Comparison of ENCODE assay signal across 13 mouse cellular contexts in the genomic region with DNA sequence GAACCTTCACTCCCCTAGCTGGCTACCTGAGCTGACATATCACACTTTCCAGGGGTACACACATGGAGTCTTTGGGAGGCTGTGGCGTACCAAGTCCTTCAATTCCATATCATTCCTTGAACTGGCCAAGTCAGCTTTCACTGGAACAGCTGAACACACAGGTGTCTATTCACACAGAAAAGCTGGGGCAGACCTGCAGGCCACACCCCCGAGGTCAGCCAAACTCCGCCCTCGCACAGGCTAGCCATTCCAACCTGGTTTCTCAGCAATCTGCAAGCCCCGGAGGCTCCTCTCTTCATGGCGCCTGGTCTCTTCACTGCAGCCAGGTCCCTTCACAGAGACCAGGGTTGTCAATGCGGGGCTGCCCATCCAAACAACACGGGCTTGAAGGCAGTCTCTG.
DNase-seq lines count a peak whose midpoint lies in the region; ATAC-seq and TF ChIP-seq lines count a peak whose summit lies in the region.
"Had no signal": no experiment of that assay in that cellular context is flagged by ENCODE, and none has a peak within 500 bp of the region (broad histone marks: within the 10 kb centered on the region; RNA-seq: fewer than 3 reads in every experiment).

No protein-coding gene starts in this region.

- no peak overlapping the region for H3K4me3 ChIP-seq in heart, postnatal 0 days (ENCODE audit: low read depth, low read length)
- H3K4me3 ChIP-seq in stomach, embryonic 14.5 days (ENCODE audit: low read depth, low read length), result no peak overlapping the region
- H3K4me3 ChIP-seq: erythroblast, embryonic 14.5 days; forebrain, embryonic 15.5 days; neural tube, embryonic 13.5 days had no signal

- WGBS in heart, postnatal 0 days, result 64% methylated on average over 8 of the region's 8 CpGs
- WGBS in stomach, embryonic 14.5 days, result 39% methylated on average over 8 of the region's 8 CpGs

- intact Hi-C loops in heart, postnatal 10 days (cut with DNase I), result loop anchor here (5.0 kb wide), 1 partner anchor 114 kb away; no protein-coding TSS in a partner anchor

- no peak overlapping the region for H3K4me2 ChIP-seq in heart, postnatal 0 days (ENCODE audit: low read depth, low read length)
- H3K4me2 ChIP-seq in stomach, embryonic 14.5 days (replicated peaks; ENCODE audit: low read depth, low read length), result no peak overlapping the region
- H3K4me2 ChIP-seq: forebrain, embryonic 15.5 days; neural tube, embryonic 13.5 days had no signal

- H3K36me3 ChIP-seq in heart, postnatal 0 days (replicated peaks; ENCODE audit: control insufficient read depth, insufficient read depth, low read length), result no peaks in the 10 kb centered on the region
- no peaks in the 10 kb centered on the region for H3K36me3 ChIP-seq in stomach, embryonic 14.5 days (ENCODE audit: control insufficient read depth, insufficient read depth, low read length)
- H3K36me3 ChIP-seq: forebrain, embryonic 15.5 days; neural tube, embryonic 13.5 days had no signal

- H3K27ac ChIP-seq in heart, postnatal 0 days (ENCODE audit: low read depth), result peak overlapping the region; percentile 79
- no peak overlapping the region for H3K27ac ChIP-seq in stomach, embryonic 14.5 days (ENCODE audit: low read length)
- H3K27ac ChIP-seq: hindbrain, postnatal 0 days; liver, embryonic 14.5 days had no signal

- H3K9me3 ChIP-seq in heart, postnatal 0 days (replicated peaks; ENCODE audit: control insufficient read depth, low read length), result no peaks in the 10 kb centered on the region
- H3K9me3 ChIP-seq in stomach, embryonic 14.5 days (ENCODE audit: control insufficient read depth, low read depth, low read length), result no peaks in the 10 kb centered on the region
- H3K9me3 ChIP-seq: forebrain, embryonic 15.5 days; neural tube, embryonic 13.5 days had no signal

- no peak for ATAC-seq in heart, postnatal 0 days (ENCODE audit: insufficient read depth, low read depth)
- 0 out of 2 replicates have a peak, but pooled peaks have one; percentile 42 for ATAC-seq in stomach, embryonic 14.5 days (ENCODE audit: insufficient number of reproducible peaks, insufficient read depth, low FRiP score, low read depth)

- no peak for TF ChIP-seq EP300 in heart, postnatal 0 days (IDR thresholded peaks at IDR 0.05; ENCODE audit: low read depth)

- H3K27me3 ChIP-seq in heart, postnatal 0 days (ENCODE audit: control insufficient read depth, insufficient read depth, low read length), result 0 out of 2 replicates have a peak, but pooled peaks cover 6% of the 10 kb centered on the region
- no peaks in the 10 kb centered on the region for H3K27me3 ChIP-seq in stomach, embryonic 14.5 days (ENCODE audit: control insufficient read depth, insufficient read depth, low read length)
- H3K27me3 ChIP-seq: forebrain, embryonic 15.5 days had no signal

- H3K9ac ChIP-seq in heart, postnatal 0 days (replicated peaks; ENCODE audit: low read depth, low read length), result no peak overlapping the region
- H3K9ac ChIP-seq in stomach, embryonic 14.5 days (replicated peaks; ENCODE audit: low read depth, low read length), result no peak overlapping the region
- H3K9ac ChIP-seq: forebrain, embryonic 15.5 days; liver, embryonic 14.5 days; neural tube, embryonic 13.5 days had no signal

- peaks cover 18% of the 10 kb centered on the region for H3K4me1 ChIP-seq in heart, postnatal 0 days (ENCODE audit: control insufficient read depth, insufficient read depth)
- H3K4me1 ChIP-seq in stomach, embryonic 14.5 days (ENCODE audit: control insufficient read depth, insufficient read depth, low read length), result peaks cover 8% of the 10 kb centered on the region; the same call in 1 of the 2 replicates

- peak; percentile 75 for DNase-seq in heart, adult 11 months
- no peak for DNase-seq in heart, postnatal 10 days
- DNase-seq in heart, postnatal 0 days (ENCODE audit: low spot score), result no peak
- DNase-seq in heart, adult 8-10 months (ENCODE audit: low spot score), result no peak
- DNase-seq in R1 (ENCODE audit: low read depth, low spot score), result peak; percentile 20
- no peak for DNase-seq in frontal cortex, postnatal 25 days (ENCODE audit: low spot score in 2 of 2)
- DNase-seq: thymus, adult 18-20 months had no signal

- TF ChIP-seq CTCF in heart, postnatal 0 days (IDR thresholded peaks at IDR 0.05; ENCODE audit: low read depth), result no peak

Comparison
In these comparisons a context has a peak if more than half of its experiments do, and no peak if none do; other contexts are left out.
1. DNase-seq: peak in heart, adult 11 months (single experiment) and R1 (single experiment); none in heart, postnatal 10 days (0 of 2), heart, postnatal 0 days (single experiment), heart, adult 8-10 months (single experiment) and frontal cortex, postnatal 25 days (0 of 2).